8 mouse cellular contexts compared by ENCODE assay signal in genomic region chr8:105348450-105349095, GRCm38 (mm10). TPM values are rescaled to one million over a fixed set of nuclear protein-coding genes. Genes with fewer than 3 reads are reported as not detected.
DNase-seq lines count a peak whose midpoint lies in the region; ATAC-seq lines count a peak whose summit lies in the region.

Gene Slc9a5, plus strand, starts transcription at chr8:105348843.

- no peaks in the 10 kb centered on the region for H3K36me3 ChIP-seq in embryonic facial prominence, embryonic 11.5 days (replicated peaks; ENCODE audit: control insufficient read depth, insufficient read depth, low read depth, low read length)
- H3K36me3 ChIP-seq in midbrain, embryonic 10.5 days, result peaks cover 5% of the 10 kb centered on the region; the same call in 1 of the 2 replicates
- H3K36me3 ChIP-seq in stomach, embryonic 15.5 days, result no peaks in the 10 kb centered on the region

- intact Hi-C loops in heart, postnatal 36 days (cut with DNase I), result no loop called here
- intact Hi-C loops in left cerebral cortex, postnatal 10 days (cut with DNase I), result no loop called here

- WGBS in embryonic facial prominence, embryonic 11.5 days, result under 1% methylated on average over 34 of the region's 34 CpGs
- under 1% methylated on average over 34 of the region's 34 CpGs for whole genome bisulfite sequencing in midbrain, embryonic 10.5 days
- under 1% methylated on average over 34 of the region's 34 CpGs for WGBS in stomach, embryonic 15.5 days

- peak; percentile 73 to 82 for DNase-seq in adrenal gland, adult (ENCODE audit: inconsistent age in 2 of 2, low spot score in 1 of 2)
- no peak for DNase-seq in adrenal gland, postnatal 4 days (ENCODE audit: low spot score in 2 of 2)
- peak; percentile 90 for DNase-seq in embryonic facial prominence, embryonic 11.5 days (ENCODE audit: low spot score)
- DNase-seq in heart, postnatal 36 days, result peak; percentile 41 to 51
- peak; percentile 49 to 74 for DNase-seq in left cerebral cortex, postnatal 10 days (ENCODE audit: extremely low spot score in 1 of 2, low spot score in 2 of 2)
- peak; percentile 85 for DNase-seq in midbrain, embryonic 10.5 days (ENCODE audit: low spot score)

- peak within 1 kb of the TSS; percentile 77 for H3K9ac ChIP-seq in embryonic facial prominence, embryonic 11.5 days (replicated peaks; ENCODE audit: low read length)
- H3K9ac ChIP-seq in stomach, embryonic 15.5 days, result peak within 1 kb of the TSS; percentile 52

- H3K4me2 ChIP-seq in embryonic facial prominence, embryonic 11.5 days (ENCODE audit: low read depth, low read length), result peak within 1 kb of the TSS; percentile 98
- H3K4me2 ChIP-seq in stomach, embryonic 15.5 days, result peak within 1 kb of the TSS; percentile 96

- no peaks in the 10 kb centered on the region for H3K9me3 ChIP-seq in embryonic facial prominence, embryonic 11.5 days (replicated peaks; ENCODE audit: control insufficient read depth, low read length)
- H3K9me3 ChIP-seq in midbrain, embryonic 10.5 days (replicated peaks), result no peaks in the 10 kb centered on the region
- no peaks in the 10 kb centered on the region for H3K9me3 ChIP-seq in stomach, embryonic 15.5 days

- peak; percentile 3 for ATAC-seq in activated CD4-positive, CD25-positive, alpha-beta regulatory T cell, adult 4 months
- peak; percentile 9; the same call in 1 of the 2 replicates for ATAC-seq in embryonic facial prominence, embryonic 11.5 days (replicated peaks; ENCODE audit: insufficient number of reproducible peaks, low FRiP score, low TSS enrichment, low read depth)
- no peak for ATAC-seq in stomach, embryonic 15.5 days (ENCODE audit: insufficient read depth, low FRiP score, low read depth)

- no peaks in the 10 kb centered on the region for H3K27me3 ChIP-seq in embryonic facial prominence, embryonic 11.5 days (ENCODE audit: control insufficient read depth, insufficient read depth, low read length)
- peaks cover 24% of the 10 kb centered on the region for H3K27me3 ChIP-seq in midbrain, embryonic 10.5 days (ENCODE audit: low read depth, poor library complexity, severe bottlenecking)
- 0 out of 2 replicates have a peak, but pooled peaks cover 5% of the 10 kb centered on the region for H3K27me3 ChIP-seq in stomach, embryonic 15.5 days (replicated peaks)

- peak within 1 kb of the TSS; percentile 56 for H3K27ac ChIP-seq in embryonic facial prominence, embryonic 11.5 days (replicated peaks; ENCODE audit: low read depth, low read length)
- H3K27ac ChIP-seq in midbrain, embryonic 10.5 days (replicated peaks), result peak within 1 kb of the TSS; percentile 89
- peak within 1 kb of the TSS; percentile 88 for H3K27ac ChIP-seq in stomach, embryonic 15.5 days

- H3K4me1 ChIP-seq in embryonic facial prominence, embryonic 11.5 days (ENCODE audit: control insufficient read depth, insufficient read depth, low read length), result peaks cover 9% of the 10 kb centered on the region
- peaks cover 66% of the 10 kb centered on the region for H3K4me1 ChIP-seq in midbrain, embryonic 10.5 days
- H3K4me1 ChIP-seq in stomach, embryonic 15.5 days, result peaks cover 34% of the 10 kb centered on the region

- H3K4me3 ChIP-seq in embryonic facial prominence, embryonic 11.5 days (ENCODE audit: low read depth, low read length), result peak within 1 kb of the TSS; percentile 70
- peak within 1 kb of the TSS; percentile 76 for H3K4me3 ChIP-seq in midbrain, embryonic 10.5 days
- peak within 1 kb of the TSS; percentile 77 for H3K4me3 ChIP-seq in stomach, embryonic 15.5 days (replicated peaks)

RNA-seq across cellular contexts. Expression of gene Slc9a5, which starts in this region (rescaled TPM):
- total RNA-seq in adrenal gland, postnatal 4 days (2021), result 1 to 10 TPM; 5.5 to 5.8 TPM
- polyA plus RNA-seq in activated CD4-positive, CD25-positive, alpha-beta regulatory T cell, adult 4 months (2017; shearing (Covaris generic)), result under 1 TPM; 0.24 to 0.44 TPM
- 3.8 and 4.0 TPM in 2 replicates for polyA plus RNA-seq in embryonic facial prominence, embryonic 11.5 days (2014; fragmentation: Nextera tagmentation; extraction: Ambion mirVana)
- total RNA-seq in heart, postnatal 36 days (2021), result under 1 TPM; 0.44 to 0.62 TPM
- total RNA-seq in left cerebral cortex, postnatal 10 days (2021), result 10 to 100 TPM; 25.7 to 27.7 TPM
- 4.1 TPM in 2 replicates for polyA plus RNA-seq in midbrain, embryonic 10.5 days (2016; fragmentation: Nextera tagmentation; extraction: Ambion mirVana)
- 1.9 and 2.0 TPM in 2 replicates for polyA plus RNA-seq in stomach, embryonic 15.5 days (2015; fragmentation: Nextera tagmentation; extraction: Ambion mirVana)

Comparison
In these comparisons a context has a peak if more than half of its experiments do, and no peak if none do; other contexts are left out.
1. RNA of gene Slc9a5 (total RNA-seq): 25.7 to 27.7 TPM in left cerebral cortex, postnatal 10 days and 5.5 to 5.8 TPM in adrenal gland, postnatal 4 days; 0.44 to 0.62 TPM in heart, postnatal 36 days; every median in the first group is over 4 times any median in the second.
2. DNase-seq: peak in adrenal gland, adult (2 of 2), embryonic facial prominence, embryonic 11.5 days (single experiment), left cerebral cortex, postnatal 10 days (2 of 2) and midbrain, embryonic 10.5 days (single experiment); none in adrenal gland, postnatal 4 days (0 of 2).
3. Peak in ATAC-seq in activated CD4-positive, CD25-positive, alpha-beta regulatory T cell, adult 4 months; RNA of the gene not detected or under 1 TPM.
4. Peak in DNase-seq in heart, postnatal 36 days; RNA of the gene not detected or under 1 TPM.
5. Peak in every context shown above with its lines, with median percentiles within 50 percentile points of each other: H3K27ac ChIP-seq and H3K4me3 ChIP-seq.